Mouse (Mus musculus) G1E (cell line): ENCODE measurements around the gene Iscu.

Source experiments
- CTCF ChIP-seq: IDR thresholded peaks from 2 replicates; pipeline ENCODE4 v1.5.1; 2012; ENCODE audit warnings: low read depth, low read length, inconsistent platforms, mixed read lengths
- GATA1 ChIP-seq: IDR thresholded peaks from 2 replicates; pipeline ENCODE4 v1.6.1; 2012; ENCODE audit warnings: borderline replicate concordance, low read length, inconsistent platforms, mixed read lengths
- POLR2AphosphoS5 ChIP-seq: IDR thresholded peaks from 2 replicates; pipeline ENCODE4 v1.6.1; 2012; ENCODE audit warnings: low read depth, low read length, inconsistent platforms; ENCODE audit not compliant: insufficient replicate concordance

- no peak for TF ChIP-seq GATA1
- TF ChIP-seq CTCF = no peak
- TF ChIP-seq POLR2AphosphoS5 = no peak
These were observed 33.9 kb downstream of the Iscu start for GRCm38 (mm10) chr5:113806414-113806813.
